Mouse (Mus musculus) MEL (cell line): Measurements from ENCODE around the gene Anks1. TPM values are rescaled to one million over a fixed set of nuclear protein-coding genes. Genes with fewer than 3 reads are reported as not detected.
A peak's percentile ranks its signal among the peaks of the same experiment; 100 is the strongest.

Source experiments
- DNase-seq: peaks from one replicate; pipeline ENCODE4 v3.0.0; 2011; ENCODE audit warnings: low read depth, low spot score
- H3K27ac ChIP-seq: 2 replicates; pipeline ENCODE4 v1.5.1; 2012; ENCODE audit warnings: low read depth, mild to moderate bottlenecking, control low read depth, low read length, moderate library complexity; ENCODE audit not compliant: control insufficient read depth
- H3K27me3 ChIP-seq, 2 experiments: fragments of 150-350 bp in 1 of 2; sonication (generic) in 1 of 2; 2 replicates each; pipeline ENCODE4 v1.6.1; 2012; ENCODE audit warnings: low read length in 2 of 2, mild to moderate bottlenecking in 2 of 2, improper control_type of control experiment in 1 of 2, moderate library complexity in 1 of 2; ENCODE audit not compliant: insufficient read depth in 2 of 2, control insufficient read depth in 1 of 2
- H3K36me3 ChIP-seq, 2 experiments: 2 replicates each; pipeline ENCODE4 v1.6.1; 2012 to 2014; ENCODE audit warnings: low read length in 2 of 2, improper control_type of control experiment in 1 of 2, inconsistent platforms in 1 of 2, mild to moderate bottlenecking in 1 of 2; ENCODE audit not compliant: insufficient read depth in 2 of 2, control insufficient read depth in 1 of 2
- H3K4me1 ChIP-seq, 2 experiments: fragments of 150-350 bp in 1 of 2; sonication (generic) in 1 of 2; 2 replicates each; pipeline ENCODE4 v1.6.1; 2012; ENCODE audit warnings: low read length in 2 of 2, improper control_type of control experiment in 1 of 2, mild to moderate bottlenecking in 1 of 2; ENCODE audit not compliant: insufficient read depth in 2 of 2, control insufficient read depth in 1 of 2
- H3K4me3 ChIP-seq, 2 experiments: fragments of 150-350 bp in 1 of 2; sonication (generic) in 1 of 2; 2 replicates each; pipeline ENCODE4 v1.5.1; 2012; ENCODE audit warnings: low read depth in 2 of 2, low read length in 2 of 2, mild to moderate bottlenecking in 2 of 2, moderate library complexity in 2 of 2, control low read depth in 1 of 2, improper control_type of control experiment in 1 of 2; ENCODE audit not compliant: control insufficient read depth in 1 of 2, insufficient read depth in 1 of 2
- H3K79me2 ChIP-seq: 2 replicates; pipeline ENCODE4 v1.6.1; 2012; ENCODE audit warnings: mild to moderate bottlenecking, low read length, moderate library complexity; ENCODE audit not compliant: control insufficient read depth, poor library complexity, insufficient read depth
- H3K9ac ChIP-seq: 2 replicates; pipeline ENCODE4 v1.6.1; 2012; ENCODE audit warnings: low read depth, mild to moderate bottlenecking, control low read depth, low read length, moderate library complexity; ENCODE audit not compliant: control insufficient read depth, poor library complexity, severe bottlenecking
- H3K9me3 ChIP-seq: fragments of 150-350 bp; sonication (generic); replicated peaks from 2 replicates; pipeline ENCODE4 v1.6.1; 2012; ENCODE audit warnings: mild to moderate bottlenecking, low read length, improper control_type of control experiment, moderate library complexity; ENCODE audit not compliant: insufficient read depth
- BHLHE40 ChIP-seq: IDR thresholded peaks from 2 replicates; pipeline ENCODE4 v1.6.1; 2012; ENCODE audit warnings: low read depth, mild to moderate bottlenecking, inconsistent platforms, low read length, improper control_type of control experiment, borderline replicate concordance
- CHD1 ChIP-seq: IDR thresholded peaks from 2 replicates; pipeline ENCODE4 v1.6.1; 2012; ENCODE audit warnings: low read depth, mild to moderate bottlenecking, inconsistent platforms, low read length, improper control_type of control experiment
- CTCF ChIP-seq, 3 experiments: IDR thresholded peaks in 2 of 3; conservative IDR thresholded peaks in 1 of 3; 2 replicates each; pipeline ENCODE4 v1.5.1; 2011 to 2012; ENCODE audit warnings: low read length in 3 of 3, low read depth in 2 of 3, mild to moderate bottlenecking in 2 of 3, improper control_type of control experiment in 1 of 3, inconsistent platforms in 1 of 3, mixed read lengths in 1 of 3, moderate library complexity in 1 of 3; ENCODE audit not compliant: control insufficient read depth in 1 of 3, insufficient read depth in 1 of 3, poor library complexity in 1 of 3, severe bottlenecking in 1 of 3
- E2F4 ChIP-seq: IDR thresholded peaks from 2 replicates; pipeline ENCODE4 v1.6.1; 2011; ENCODE audit warnings: low read depth, low read length, improper control_type of control experiment, borderline replicate concordance
- ELF1 ChIP-seq: IDR thresholded peaks from 2 replicates; pipeline ENCODE4 v1.6.1; 2014; ENCODE audit warnings: low read depth, mild to moderate bottlenecking, inconsistent platforms, low read length, improper control_type of control experiment, moderate library complexity
- EP300 ChIP-seq, 2 experiments: IDR thresholded peaks; 2 replicates each; pipeline ENCODE4 v1.6.1; 2011; ENCODE audit warnings: improper control_type of control experiment in 2 of 2, low read length in 2 of 2, low read depth in 1 of 2, mild to moderate bottlenecking in 1 of 2
- HCFC1 ChIP-seq: IDR thresholded peaks from 2 replicates; pipeline ENCODE4 v1.6.1; 2012; ENCODE audit warnings: low read depth, mild to moderate bottlenecking, inconsistent platforms, low read length, improper control_type of control experiment, moderate library complexity
- JUND ChIP-seq: IDR thresholded peaks from 2 replicates; pipeline ENCODE4 v1.6.1; 2011; ENCODE audit warnings: low read depth, mild to moderate bottlenecking, improper control_type of control experiment, low read length
- MAFK ChIP-seq: IDR thresholded peaks from 2 replicates; pipeline ENCODE4 v1.6.1; 2011; ENCODE audit warnings: low read depth, mild to moderate bottlenecking, low read length, improper control_type of control experiment, borderline replicate concordance
- MEF2A ChIP-seq: IDR thresholded peaks from 2 replicates; pipeline ENCODE4 v1.6.1; 2014; ENCODE audit warnings: low read depth, mild to moderate bottlenecking, inconsistent platforms, low read length, improper control_type of control experiment; ENCODE audit not compliant: poor library complexity, insufficient replicate concordance, severe bottlenecking; ENCODE audit errors: extremely low read depth
- MXI1 ChIP-seq: IDR thresholded peaks from 2 replicates; pipeline ENCODE4 v1.6.1; 2011; ENCODE audit warnings: mild to moderate bottlenecking, low read depth, low read length, improper control_type of control experiment
- SIN3A ChIP-seq: IDR thresholded peaks from 2 replicates; pipeline ENCODE4 v1.6.1; 2012; ENCODE audit warnings: low read length, improper control_type of control experiment, inconsistent platforms
- SMC3 ChIP-seq: IDR thresholded peaks from 2 replicates; pipeline ENCODE4 v1.6.1; 2011; ENCODE audit warnings: low read depth, low read length, improper control_type of control experiment
- TAL1 ChIP-seq: IDR thresholded peaks from 2 replicates; pipeline ENCODE4 v1.6.1; 2012; ENCODE audit warnings: mild to moderate bottlenecking, inconsistent platforms, low read length, moderate library complexity, mixed read lengths
- TBP ChIP-seq: IDR thresholded peaks from 2 replicates; pipeline ENCODE4 v1.8.0; 2011; ENCODE audit warnings: low read depth, low read length, improper control_type of control experiment
- TCF12 ChIP-seq: IDR thresholded peaks from 2 replicates; pipeline ENCODE4 v1.6.1; 2014; ENCODE audit warnings: low read depth, mild to moderate bottlenecking, inconsistent platforms, low read length, improper control_type of control experiment, moderate library complexity
- USF1 ChIP-seq: IDR thresholded peaks from 2 replicates; pipeline ENCODE4 v1.6.1; 2014; ENCODE audit warnings: low read depth, mild to moderate bottlenecking, inconsistent platforms, low read length, improper control_type of control experiment, moderate library complexity
- USF2 ChIP-seq, 2 experiments: IDR thresholded peaks; 2 replicates each; pipeline ENCODE4 v1.6.1; 2011 to 2012; ENCODE audit warnings: improper control_type of control experiment in 2 of 2, low read length in 2 of 2, borderline replicate concordance in 1 of 2, inconsistent platforms in 1 of 2, low read depth in 1 of 2, mild to moderate bottlenecking in 1 of 2; ENCODE audit not compliant: insufficient read depth in 1 of 2
- ZC3H11A ChIP-seq: IDR thresholded peaks from 2 replicates; pipeline ENCODE4 v1.6.1; 2012; ENCODE audit warnings: low read depth, mild to moderate bottlenecking, inconsistent platforms, low read length, improper control_type of control experiment
- ZKSCAN1 ChIP-seq: IDR thresholded peaks from 2 replicates; pipeline ENCODE4 v1.6.1; 2012; ENCODE audit warnings: low read depth, mild to moderate bottlenecking, inconsistent platforms, low read length, improper control_type of control experiment, moderate library complexity
- polyA plus RNA-seq, 2 experiments: library from polyadenylated mRNA; stranded (reverse) in 1 of 2; unstranded in 1 of 2; fragments of >175 nt in 1 of 2; fragments of >200 nt in 1 of 2; gene quantifications; 2 replicates each; pipeline versions ENCODE4 v1.2.1 to v1.2.4; 2012; ENCODE audit warnings: low replicate concordance in 2 of 2, low read depth in 1 of 2; ENCODE audit not compliant: insufficient read length in 2 of 2, insufficient read depth in 1 of 2, missing spikeins in 1 of 2
- total RNA-seq: library from RNA; depleted of rRNA; stranded (reverse); fragments of 300-350 nt; gene quantifications from 2 replicates; pipeline ENCODE4 v1.2.3, GENCODE M21; 2012

Anks1 gene
- total and polyA plus RNA-seq, 3 experiments, result 11.9 to 15.9 TPM; not detected in 1

DNA sequence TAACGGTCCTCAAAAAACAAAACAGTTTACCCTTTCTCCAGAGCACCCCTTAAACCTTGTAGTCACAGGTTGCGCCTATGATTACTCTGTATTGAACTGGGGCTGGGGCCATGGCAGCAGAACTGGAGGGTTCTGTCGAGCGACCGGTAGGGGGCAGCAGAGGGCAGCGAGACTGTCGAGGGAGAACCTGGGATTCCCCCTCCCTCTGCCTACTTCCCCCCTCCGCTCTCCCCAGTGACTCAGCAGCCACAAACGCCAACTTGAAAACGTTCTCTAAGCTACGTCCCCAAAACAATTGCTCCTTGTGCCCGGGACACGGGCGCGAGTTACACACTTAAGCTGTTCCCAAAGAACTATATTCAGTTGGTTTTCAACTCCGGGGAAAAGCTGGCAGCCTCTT is 175.9 kb downstream of the Anks1 start (continued):
- TF ChIP-seq ZC3H11A, result peak; percentile 56
- no peak for TF ChIP-seq BHLHE40
- TF ChIP-seq TAL1, result no peak
- no peak for TF ChIP-seq ZKSCAN1
- TF ChIP-seq SIN3A, result no peak; the same call in 1 of the 2 replicates
- no peak for TF ChIP-seq TCF12
- TF ChIP-seq SMC3, result peak; percentile 80
- no peak for TF ChIP-seq USF2 (IDR thresholded peaks at IDR 0.05; ENCODE audit: borderline replicate concordance in 1 of 2, insufficient read depth in 1 of 2, low read depth in 1 of 2, low read length in 2 of 2)
- no peak for TF ChIP-seq E2F4
- TF ChIP-seq EP300 (IDR thresholded peaks at IDR 0.05; ENCODE audit: low read depth in 1 of 2, low read length in 2 of 2), result no peak

DNA sequence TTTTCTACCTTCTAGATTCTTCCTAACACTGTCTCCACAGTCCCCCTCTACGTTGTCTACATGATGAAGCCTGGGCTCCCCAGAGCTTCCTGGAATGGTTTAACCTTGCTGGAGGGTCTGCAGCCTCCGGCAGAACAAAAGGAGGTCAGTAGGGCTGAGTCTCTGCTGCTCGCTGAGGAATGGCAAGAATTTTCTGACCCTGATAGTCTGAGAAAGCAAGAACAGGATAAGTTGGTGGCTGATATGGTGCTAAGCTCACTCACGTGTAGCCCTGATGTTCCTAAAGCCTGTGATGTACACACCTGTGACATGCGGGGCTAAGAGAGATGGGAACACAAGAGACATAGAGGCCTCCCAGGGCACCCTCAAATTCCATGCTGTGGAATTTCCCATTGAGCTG is 178.3 kb downstream of the Anks1 start:
- TF ChIP-seq ELF1, result no peak
- no peak for TF ChIP-seq MAFK
- TF ChIP-seq MEF2A, result no peak
- no peak for TF ChIP-seq JUND
- no peak for TF ChIP-seq CHD1
- no peak for TF ChIP-seq TBP
- no peak for TF ChIP-seq USF1
- TF ChIP-seq HCFC1, result no peak
- Histone ChIP-seq H3K4me3 (no peak overlapping the region), H3K9ac (no peak overlapping the region), H3K36me3 (peaks cover 0 to 3% of the 10 kb centered on the region in 2 experiments; a peak in 2 of 4 replicates), H3K27ac (no peak overlapping the region), H3K27me3 (no peaks in the 10 kb centered on the region), H3K4me1 (peaks cover 0 to 10% of the 10 kb centered on the region in 2 experiments; a peak in 1 of 4 replicates), H3K79me2 (no peaks in the 10 kb centered on the region; the same call in 1 of the 2 replicates), H3K9me3 (no peaks in the 10 kb centered on the region)
- DNase-seq, result no peak

DNA sequence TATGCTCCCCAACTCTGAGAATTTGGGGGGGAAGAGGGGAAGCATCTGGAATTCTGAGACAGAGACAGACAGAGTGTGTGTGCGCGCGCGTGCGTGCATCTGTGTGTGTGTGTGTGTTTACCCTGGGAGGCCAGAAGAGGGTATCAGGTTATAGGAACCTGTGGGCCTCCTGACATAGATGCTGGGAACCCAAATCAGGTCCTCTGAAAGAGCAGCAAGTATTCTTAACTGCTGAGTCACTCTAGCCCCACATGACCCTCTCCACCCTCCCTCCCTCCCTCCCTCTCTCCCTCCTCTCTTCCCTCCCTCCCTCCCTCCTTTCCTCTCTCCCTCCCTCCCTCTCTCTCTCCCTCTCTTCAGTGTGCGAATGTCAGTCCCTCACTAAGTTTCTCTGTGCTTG is 179.6 kb downstream of the Anks1 start:
- Histone ChIP-seq H3K79me2 (no peaks in the 10 kb centered on the region; the same call in 1 of the 2 replicates), H3K27ac (no peak overlapping the region)
- no peak for TF ChIP-seq CTCF (IDR thresholded peaks at IDR 0.05 in 2 of 3, conservative IDR thresholded peaks at IDR 0.05 in 1 of 3; ENCODE audit: control insufficient read depth in 1 of 3, insufficient read depth in 1 of 3, low read depth in 2 of 3, low read length in 3 of 3, poor library complexity in 1 of 3, severe bottlenecking in 1 of 3)
- no peak for TF ChIP-seq MXI1
- 0 out of 2 replicates have a peak, but pooled peaks have one; percentile 6 for TF ChIP-seq USF1
- TF ChIP-seq, all 39 proteins: peak for 1

More for the DNA sequence above, 179.6 kb downstream of the Anks1 start:
- H3K9ac ChIP-seq, result no peak overlapping the region
- no peak overlapping the region for H3K4me3 ChIP-seq
- peaks cover 0 to 3% of the 10 kb centered on the region in 2 experiments; a peak in 1 of 4 replicates for H3K4me1 ChIP-seq
- no peak for DNase-seq
- no peaks in the 10 kb centered on the region for H3K9me3 ChIP-seq
- no peaks in the 10 kb centered on the region for H3K27me3 ChIP-seq
- H3K36me3 ChIP-seq, result peaks cover 0 to 3% of the 10 kb centered on the region in 2 experiments; a peak in 2 of 4 replicates
